Mouse (Mus musculus): ENCODE results near the gene Olfr1228.

Olfr1228 gene

DNA sequence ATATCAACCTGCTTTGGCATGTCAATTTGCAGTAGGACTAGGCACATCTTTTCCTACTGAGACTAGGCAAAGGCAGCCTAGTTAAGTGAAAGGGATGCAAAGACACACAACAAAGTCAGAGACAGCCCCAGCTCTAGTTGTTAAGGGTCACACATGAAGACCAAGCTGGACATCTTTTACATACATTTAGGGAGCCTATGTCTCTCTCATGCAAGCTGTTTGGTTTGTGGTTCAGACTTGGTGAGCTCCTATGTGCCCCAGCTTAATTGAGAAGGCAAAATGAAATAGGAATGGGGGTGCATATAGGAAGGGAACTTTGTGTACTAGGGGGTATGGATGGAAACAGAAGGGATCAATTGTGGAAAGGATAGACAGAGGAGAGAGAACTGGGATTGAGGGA, at the start of gene Olfr1228:
Gene Olfr1228 (minus strand): TSS at position 101 of the 400 bp plus-strand sequence.
- no peak for DNase-seq

DNA sequence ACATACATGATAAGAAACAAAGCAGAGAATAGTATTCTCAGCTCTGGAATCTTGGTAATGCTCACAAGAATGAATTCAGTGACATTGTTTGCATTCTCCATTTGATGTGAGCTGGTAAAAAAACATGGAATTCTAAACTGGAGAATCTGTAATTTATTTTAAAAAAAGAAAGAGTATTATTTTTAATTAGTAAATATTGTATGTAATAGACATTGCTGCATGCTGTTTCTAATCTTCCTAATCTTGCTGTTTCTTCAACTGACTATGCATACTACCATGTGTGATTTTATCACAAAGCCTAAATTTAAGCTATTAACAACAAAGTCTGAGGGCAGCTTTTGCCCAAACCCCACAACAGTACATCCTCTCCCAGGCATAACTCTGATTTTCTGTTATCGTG, 43.3 kb upstream of the Olfr1228 start, which contains the start of gene Olfr1230:
Gene Olfr1230 (minus strand): TSS at position 101 of the 400 bp plus-strand sequence.
- no peak for DNase-seq

DNA sequence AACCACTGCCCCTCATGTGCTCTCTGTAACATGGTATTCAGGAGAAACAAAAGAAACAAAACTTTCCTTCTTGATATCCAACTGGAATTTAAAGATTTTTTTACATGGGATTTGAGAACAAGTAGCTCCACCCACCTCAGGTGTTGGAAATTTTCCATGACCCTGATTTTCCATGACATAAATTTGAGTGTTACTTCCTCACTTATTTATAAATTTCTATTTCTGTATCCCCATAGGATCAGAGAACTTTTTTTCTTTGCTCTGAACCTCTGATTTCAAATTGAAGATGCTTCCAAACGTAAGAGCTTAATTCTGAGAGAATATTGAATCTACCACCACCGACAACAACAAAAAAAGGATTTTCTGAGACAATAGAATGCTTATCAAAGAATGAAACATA, 34.1 kb upstream of the Olfr1228 start, which contains the start of gene Olfr1229:
Gene Olfr1229 (minus strand): TSS at position 101 of the 400 bp plus-strand sequence.
- no peak for DNase-seq

DNA sequence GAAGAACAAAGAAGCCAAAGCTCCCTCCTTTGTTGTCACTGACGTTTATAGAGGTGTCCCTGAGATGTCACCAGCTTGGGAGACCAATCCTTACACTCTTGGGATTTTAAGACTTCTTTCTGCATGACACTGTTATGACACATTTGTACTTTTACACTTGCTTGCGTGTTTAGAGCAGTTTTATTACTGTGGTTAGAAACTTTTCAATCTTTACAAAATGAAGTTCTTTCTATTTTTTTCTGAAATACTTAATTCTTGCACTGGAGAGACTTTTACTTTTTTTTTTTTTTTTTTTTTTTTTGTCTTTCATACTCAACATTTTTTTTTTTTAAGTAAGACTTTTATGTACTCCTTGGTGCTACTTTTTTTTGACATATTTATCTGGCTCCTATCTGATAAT, 53.9 kb downstream of the Olfr1228 start, which contains the start of gene Olfr1226:
Gene Olfr1226 (minus strand): TSS at position 101 of the 400 bp plus-strand sequence.
- DNase-seq, result no peak
